ENCODE assay signal across 8 mouse cellular contexts in the genomic region with DNA sequence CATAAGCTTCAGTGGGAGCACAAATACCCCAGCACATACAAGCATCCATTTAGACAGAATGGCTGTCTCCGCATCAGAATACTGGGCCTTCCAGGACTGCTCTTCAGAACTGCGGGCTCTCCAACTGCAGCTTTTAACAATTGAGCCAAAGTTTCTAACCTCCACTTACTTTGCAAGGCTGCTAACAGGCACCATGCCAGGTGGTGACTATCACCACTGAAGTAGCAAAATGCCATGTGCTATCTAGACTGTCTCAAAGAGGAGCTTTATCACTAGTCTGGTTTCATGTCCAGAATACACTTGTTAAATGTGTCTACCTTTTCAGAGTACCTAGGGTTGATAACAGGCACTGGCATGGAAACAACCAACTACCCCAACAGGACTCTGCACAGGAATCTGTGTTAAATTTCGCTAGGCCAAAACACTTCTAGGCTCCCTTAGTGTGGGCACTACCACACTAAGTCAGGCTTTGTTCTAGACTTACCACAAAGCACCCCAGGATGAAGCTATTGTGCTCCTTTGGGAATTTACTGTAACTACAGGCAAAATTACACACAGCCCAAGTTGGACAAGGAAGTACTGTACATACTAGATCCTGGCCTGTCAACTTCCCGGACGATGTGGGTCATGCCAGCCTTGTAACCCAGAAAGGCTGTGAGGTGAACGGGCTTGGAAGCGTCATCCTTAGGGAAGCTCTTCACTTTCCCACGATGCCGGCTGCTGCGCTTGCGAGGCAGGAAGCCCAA. TPM values are rescaled to one million over a fixed set of nuclear protein-coding genes. Genes with fewer than 3 reads are reported as not detected.
DNase-seq lines count a peak whose midpoint lies in the region; ATAC-seq and TF ChIP-seq lines count a peak whose summit lies in the region.

No protein-coding gene starts in this region.

- no peak for DNase-seq in kidney, postnatal 0 days (ENCODE audit: low spot score)
- no peak for DNase-seq in kidney, adult 8-10 months
- peak; percentile 78 for DNase-seq in adrenal gland, postnatal 25 days
- DNase-seq in ovary, adult 18-20 months (ENCODE audit: low spot score), result no peak
- no peak for DNase-seq in B cell, adult 2 months
- DNase-seq in spleen, adult 12 weeks (ENCODE audit: low spot score), result no peak

- H3K4me2 ChIP-seq in kidney, postnatal 0 days (ENCODE audit: low read length), result peak overlapping the region; percentile 84
- H3K4me2 ChIP-seq in hindbrain, embryonic 15.5 days, result peak overlapping the region; percentile 82
- H3K4me2 ChIP-seq in myocyte (ENCODE audit: low read depth), result peak overlapping the region; percentile 97

- peak overlapping the region; percentile 32 for H3ac ChIP-seq in myocyte (ENCODE audit: control insufficient read depth, insufficient read length)

- peaks cover 37% of the 10 kb centered on the region for H3K36me3 ChIP-seq in kidney, postnatal 0 days (ENCODE audit: insufficient read depth, low read length)
- H3K36me3 ChIP-seq in hindbrain, embryonic 15.5 days, result peaks cover 41% of the 10 kb centered on the region
- peaks cover 55% of the 10 kb centered on the region for H3K36me3 ChIP-seq in myocyte (ENCODE audit: control insufficient read depth, insufficient read depth)

- peak overlapping the region; percentile 81; the same call in 1 of the 2 replicates for H3K9ac ChIP-seq in kidney, postnatal 0 days (ENCODE audit: low read depth, low read length)
- peak overlapping the region; percentile 95 for H3K9ac ChIP-seq in hindbrain, embryonic 15.5 days

- no peaks in the 10 kb centered on the region for H3K27me3 ChIP-seq in kidney, postnatal 0 days (ENCODE audit: insufficient read depth, low read length)
- H3K27me3 ChIP-seq in hindbrain, embryonic 15.5 days, result no peaks in the 10 kb centered on the region
- H3K27me3 ChIP-seq in myocyte (ENCODE audit: control insufficient read depth, insufficient read depth, insufficient read length), result no peaks in the 10 kb centered on the region

- H3K79me2 ChIP-seq in myocyte (ENCODE audit: control insufficient read depth, insufficient read depth), result peaks cover 36% of the 10 kb centered on the region

- H3K4me3 ChIP-seq in kidney, postnatal 0 days (replicated peaks; ENCODE audit: low read depth, low read length), result peak overlapping the region; percentile 73
- H3K4me3 ChIP-seq in hindbrain, embryonic 15.5 days, result peak overlapping the region; percentile 70
- H3K4me3 ChIP-seq in myocyte, result peak overlapping the region; percentile 91

- no peaks in the 10 kb centered on the region for H3K9me3 ChIP-seq in kidney, postnatal 0 days (replicated peaks; ENCODE audit: low read length)
- H3K9me3 ChIP-seq in hindbrain, embryonic 15.5 days, result no peaks in the 10 kb centered on the region

- WGBS in kidney, postnatal 0 days, result 7% methylated on average over 10 of the region's 11 CpGs
- WGBS in hindbrain, embryonic 15.5 days, result 7% methylated on average over 11 of the region's 11 CpGs

- TF ChIP-seq POLR2A in myocyte (IDR thresholded peaks at IDR 0.05; ENCODE audit: insufficient read length, low read depth), result no peak

- no peak for ATAC-seq in kidney, postnatal 0 days (replicated peaks; ENCODE audit: low FRiP score, low read depth)
- ATAC-seq in hindbrain, embryonic 15.5 days (ENCODE audit: low FRiP score, low read depth), result no peak

- no peak for TF ChIP-seq CTCF in kidney, postnatal 0 days (IDR thresholded peaks at IDR 0.05; ENCODE audit: low read depth)

- peaks cover 6% of the 10 kb centered on the region; the same call in 1 of the 2 replicates for H3K4me1 ChIP-seq in kidney, postnatal 0 days (replicated peaks; ENCODE audit: insufficient read depth, low read length)
- H3K4me1 ChIP-seq in hindbrain, embryonic 15.5 days (replicated peaks), result peaks cover 35% of the 10 kb centered on the region

- peak overlapping the region; percentile 88 for H3K27ac ChIP-seq in kidney, postnatal 0 days
- no peak overlapping the region; the same call in 1 of the 2 replicates for H3K27ac ChIP-seq in hindbrain, embryonic 15.5 days (replicated peaks)

TF ChIP-seq in myocyte, 11 proteins besides CTCF, POLR2A, EP300 and RAD21:
- TF ChIP-seq USF1 (IDR thresholded peaks at IDR 0.05; ENCODE audit: low read depth) (no peak), MYOD1 (IDR thresholded peaks at IDR 0.05; ENCODE audit: control insufficient read depth in 1 of 3, insufficient read length in 2 of 3, low read depth in 2 of 3) (no peak), TCF12 (IDR thresholded peaks at IDR 0.05; ENCODE audit: insufficient read depth, poor library complexity, severe bottlenecking) (no peak), MAX (IDR thresholded peaks at IDR 0.05; ENCODE audit: low read depth) (no peak), POLR2AphosphoS2 (IDR thresholded peaks at IDR 0.05; ENCODE audit: insufficient read length, low read depth) (no peak), REST (IDR thresholded peaks at IDR 0.05; ENCODE audit: insufficient read depth, insufficient read length) (no peak), SRF (IDR thresholded peaks at IDR 0.05; ENCODE audit: control insufficient read depth, insufficient read length, low read depth) (no peak), CEBPB (IDR thresholded peaks at IDR 0.05; ENCODE audit: insufficient read depth, poor library complexity, severe bottlenecking) (no peak), TCF3 (IDR thresholded peaks at IDR 0.05; ENCODE audit: insufficient read length, low read depth) (no peak), MYOG (IDR thresholded peaks at IDR 0.05; ENCODE audit: control insufficient read depth in 1 of 3, insufficient read depth in 1 of 3, insufficient read length in 2 of 3, low read depth in 2 of 3) (no peak), E2F4 (IDR thresholded peaks at IDR 0.05; ENCODE audit: insufficient read depth) (no peak)

RNA-seq across cellular contexts. Expression of gene Syngr1, which starts 9.2 kb away (rescaled TPM):
- 21.8 and 24.1 TPM in 2 replicates for polyA plus RNA-seq in kidney, postnatal 0 days (2015; fragmentation: Nextera tagmentation; extraction: Ambion mirVana)
- 22.2 and 27.6 TPM in 2 replicates for total RNA-seq in adrenal gland, postnatal 25 days (2021)
- 61.5 and 64.3 TPM in 2 replicates for polyA plus RNA-seq in hindbrain, embryonic 15.5 days (2015; fragmentation: Nextera tagmentation; extraction: Ambion mirVana)
- 54.7 TPM for polyA plus RNA-seq in myocyte (2012; fragmentation: generic; extraction: Trizol)

RNA-seq across cellular contexts. Expression of gene Rpl3, which starts 9.7 kb away (rescaled TPM):
- 970 and 975 TPM in 2 replicates for polyA plus RNA-seq in kidney, postnatal 0 days (2015; fragmentation: Nextera tagmentation; extraction: Ambion mirVana)
- 485 and 642 TPM in 2 replicates for total RNA-seq in adrenal gland, postnatal 25 days (2021)
- polyA plus RNA-seq in hindbrain, embryonic 15.5 days (2015; fragmentation: Nextera tagmentation; extraction: Ambion mirVana), result 547 and 570 TPM in 2 replicates
- polyA plus RNA-seq in myocyte (2012; fragmentation: generic; extraction: Trizol), result 1,089 TPM

RNA-seq across cellular contexts. Expression of gene Tab1, which starts 51.0 kb away (rescaled TPM):
- 27.7 and 31.8 TPM in 2 replicates for polyA plus RNA-seq in kidney, postnatal 0 days (2015; fragmentation: Nextera tagmentation; extraction: Ambion mirVana)
- total RNA-seq in adrenal gland, postnatal 25 days (2021), result 20.5 and 26.7 TPM in 2 replicates
- polyA plus RNA-seq in hindbrain, embryonic 15.5 days (2015; fragmentation: Nextera tagmentation; extraction: Ambion mirVana), result 37.4 and 40.2 TPM in 2 replicates
- 33.3 TPM for polyA plus RNA-seq in myocyte (2012; fragmentation: generic; extraction: Trizol)
